Mouse (Mus musculus) lung, postnatal 10 days (tissue): ENCODE results near the gene Rap1gds1.

Source experiments
- DNase-seq: peaks from one replicate; pipeline ENCODE4 v3.0.0; 2021

Rap1gds1 gene

GRCm38 (mm10) chr3:138937241-138937640, 137.8 kb downstream of the Rap1gds1 start:
- DNase-seq: no peak

GRCm38 (mm10) chr3:138936780-138937179, 138.2 kb downstream of the Rap1gds1 start:
- DNase-seq: no peak

GRCm38 (mm10) chr3:138927437-138927836, 147.6 kb downstream of the Rap1gds1 start:
- no peak for DNase-seq

- DNase-seq: no peak
Observed at GRCm38 (mm10) chr3:138926161-138926560, 148.8 kb downstream of the Rap1gds1 start.

- DNase-seq: no peak
Observed at GRCm38 (mm10) chr3:138918241-138918640, 156.8 kb downstream of the Rap1gds1 start.

GRCm38 (mm10) chr3:138917016-138917415, 158.0 kb downstream of the Rap1gds1 start:
- no peak for DNase-seq

GRCm38 (mm10) chr3:138916591-138916990, 158.4 kb downstream of the Rap1gds1 start:
- DNase-seq: no peak

- DNase-seq: no peak
Observed at GRCm38 (mm10) chr3:138914626-138915288, 160.2 kb downstream of the Rap1gds1 start.

- no peak for DNase-seq
Observed at GRCm38 (mm10) chr3:138912504-138912903, 162.5 kb downstream of the Rap1gds1 start.

- no peak for DNase-seq
Observed at GRCm38 (mm10) chr3:138909313-138909712, 165.7 kb downstream of the Rap1gds1 start.

GRCm38 (mm10) chr3:138906112-138906880, 168.7 kb downstream of the Rap1gds1 start:
- peak; percentile 88 for DNase-seq

- peak; percentile 52 for DNase-seq
Observed at GRCm38 (mm10) chr3:138905678-138906077, 169.3 kb downstream of the Rap1gds1 start.

GRCm38 (mm10) chr3:138900571-138901141, 174.3 kb downstream of the Rap1gds1 start:
- peak; percentile 26 for DNase-seq

GRCm38 (mm10) chr3:138898055-138898454, 176.9 kb downstream of the Rap1gds1 start:
- DNase-seq: no peak

- no peak for DNase-seq
Observed at GRCm38 (mm10) chr3:138897500-138897899, 177.5 kb downstream of the Rap1gds1 start.

GRCm38 (mm10) chr3:138893520-138893919, 181.5 kb downstream of the Rap1gds1 start:
- no peak for DNase-seq

- DNase-seq: no peak
Observed at GRCm38 (mm10) chr3:138889769-138890295, 185.2 kb downstream of the Rap1gds1 start.

- no peak for DNase-seq
Observed at GRCm38 (mm10) chr3:138889214-138889613, 185.8 kb downstream of the Rap1gds1 start.

- no peak for DNase-seq
Observed at GRCm38 (mm10) chr3:138886121-138886520, 188.9 kb downstream of the Rap1gds1 start.

GRCm38 (mm10) chr3:138881725-138882347, 193.2 kb downstream of the Rap1gds1 start:
- no peak for DNase-seq

GRCm38 (mm10) chr3:138880999-138881724, 193.8 kb downstream of the Rap1gds1 start:
- no peak for DNase-seq

- no peak for DNase-seq
Observed at GRCm38 (mm10) chr3:138877741-138878140, 197.3 kb downstream of the Rap1gds1 start.
